Mouse (Mus musculus) lung, adult 2 months (tissue): ENCODE data around the gene Cdiptos.

Experiments
- CTCF ChIP-seq: fragments of 200-500 bp; IDR thresholded peaks from 2 replicates; pipeline ENCODE4 v1.5.1; 2011; ENCODE audit warnings: mild to moderate bottlenecking, low read length, control low read depth; ENCODE audit not compliant: insufficient read depth
- POLR2A ChIP-seq: fragments of 200-500 bp; IDR thresholded peaks from 2 replicates; pipeline ENCODE4 v1.6.1; 2011; ENCODE audit warnings: low read depth, mild to moderate bottlenecking, control low read depth, low read length, borderline replicate concordance; ENCODE audit errors: extremely low read depth

GRCm38 (mm10) chr7:127009307-127010085 lies 33.6 kb upstream of the Cdiptos start:
- no peak for TF ChIP-seq CTCF
- TF ChIP-seq POLR2A: no peak
